Mouse (Mus musculus) CD4-positive helper T cell, adult 2 months (primary cell): Measurements from ENCODE around the gene Tspan6.

ENCODE experiments used
- DNase-seq: peaks from one replicate; pipeline ENCODE4 v3.0.0-alpha.2; 2012; ENCODE audit warnings: low read depth, missing footprints, low spot score

Tspan6 gene

DNA sequence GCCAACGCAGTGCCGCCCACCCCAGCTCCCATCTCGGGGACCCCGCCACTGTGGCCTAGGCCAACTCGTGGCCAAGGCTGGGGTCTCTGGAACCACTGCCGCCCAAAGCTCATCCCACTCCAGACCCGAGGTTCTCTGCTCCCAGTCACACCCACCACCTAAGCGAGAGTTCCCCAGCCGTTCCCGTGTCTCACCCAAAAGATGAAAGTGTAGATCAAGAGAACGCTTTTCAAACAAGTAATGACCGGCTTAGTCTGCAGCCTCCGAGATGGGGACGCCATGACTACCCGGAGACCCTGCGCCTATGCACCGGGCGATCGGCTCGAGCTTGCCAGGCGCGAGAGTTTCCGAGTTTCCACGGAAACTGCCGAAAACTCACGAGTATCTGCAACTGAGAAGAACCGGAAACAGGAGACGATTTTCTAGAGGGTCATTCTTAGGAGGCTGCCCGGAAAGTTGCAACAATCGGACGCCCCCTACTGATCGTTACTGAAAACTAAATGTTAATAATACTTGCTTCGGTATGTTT is at the start of gene Tspan6:
Gene Tspan6, minus strand, starts transcription at position 416 of the 529 bp plus-strand sequence.
- DNase-seq, result peak; percentile 74

DNA sequence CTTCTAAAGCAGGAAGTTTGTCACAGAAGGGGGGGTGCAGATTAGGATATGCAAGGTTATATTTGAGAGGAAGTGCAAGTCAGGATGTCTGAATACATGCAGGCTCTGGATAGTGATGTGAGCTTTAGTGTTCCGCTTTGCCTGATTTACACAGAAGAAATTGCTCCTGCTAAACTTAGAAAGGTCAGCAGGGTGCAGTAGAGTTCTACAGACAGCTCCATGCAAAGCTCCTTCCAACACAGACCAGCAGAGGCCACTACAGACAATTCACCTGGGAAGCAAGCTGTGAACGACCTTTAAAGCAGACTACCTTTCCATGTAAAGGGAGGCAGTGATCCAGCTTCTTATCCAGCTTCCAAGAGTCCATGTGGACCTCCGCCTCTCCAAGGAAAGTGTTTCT is 49.2 kb upstream of the Tspan6 start:
- DNase-seq, result peak; percentile 52

DNA sequence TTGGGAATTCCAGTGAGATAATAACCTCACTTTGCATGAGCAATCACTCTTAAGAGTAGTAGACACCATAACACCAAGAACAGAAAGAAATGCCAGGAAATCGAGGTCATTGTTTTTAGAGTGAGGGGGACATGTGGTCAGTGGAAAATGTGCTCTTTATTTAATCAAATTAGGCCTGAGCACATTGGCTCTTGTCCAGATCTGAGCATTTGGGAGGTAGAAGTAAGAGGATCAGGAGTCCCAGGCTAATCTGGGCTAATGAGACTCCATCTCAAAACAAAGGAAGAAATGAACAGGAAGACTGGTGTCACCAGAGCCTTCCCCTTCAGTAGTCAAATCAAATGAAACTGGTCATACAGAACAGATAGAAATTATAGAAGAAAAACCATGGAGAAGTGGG is 41.3 kb upstream of the Tspan6 start:
- DNase-seq, result no peak

DNA sequence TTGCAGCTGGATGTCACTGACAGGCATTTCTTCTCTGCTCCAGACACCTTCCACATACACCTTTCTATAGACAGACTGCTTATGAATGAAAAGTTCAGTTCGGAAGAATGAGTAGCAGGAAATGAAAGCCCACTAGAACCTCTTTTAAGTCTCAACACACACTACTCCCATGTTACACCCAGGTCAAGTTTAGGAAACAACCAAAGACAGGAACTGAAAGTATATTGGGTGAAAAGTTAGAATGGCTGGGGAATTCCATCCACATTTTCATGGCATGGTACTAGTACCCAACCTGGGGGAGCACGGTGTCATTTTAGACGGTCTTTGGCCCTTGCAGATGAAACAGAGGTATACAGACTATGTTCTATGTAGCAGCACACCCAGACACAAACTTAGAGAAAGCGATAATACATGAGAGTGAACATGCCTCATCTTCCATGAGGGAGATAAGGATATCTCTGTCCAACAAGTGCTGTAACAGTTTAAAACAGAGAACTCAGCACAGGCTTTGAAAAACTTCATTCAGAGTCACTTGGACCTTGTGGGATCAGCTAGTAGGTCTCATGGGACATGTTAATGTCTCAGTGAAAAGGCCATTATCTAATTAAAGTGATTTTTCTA is 38.5 kb upstream of the Tspan6 start:
- DNase-seq, result no peak

DNA sequence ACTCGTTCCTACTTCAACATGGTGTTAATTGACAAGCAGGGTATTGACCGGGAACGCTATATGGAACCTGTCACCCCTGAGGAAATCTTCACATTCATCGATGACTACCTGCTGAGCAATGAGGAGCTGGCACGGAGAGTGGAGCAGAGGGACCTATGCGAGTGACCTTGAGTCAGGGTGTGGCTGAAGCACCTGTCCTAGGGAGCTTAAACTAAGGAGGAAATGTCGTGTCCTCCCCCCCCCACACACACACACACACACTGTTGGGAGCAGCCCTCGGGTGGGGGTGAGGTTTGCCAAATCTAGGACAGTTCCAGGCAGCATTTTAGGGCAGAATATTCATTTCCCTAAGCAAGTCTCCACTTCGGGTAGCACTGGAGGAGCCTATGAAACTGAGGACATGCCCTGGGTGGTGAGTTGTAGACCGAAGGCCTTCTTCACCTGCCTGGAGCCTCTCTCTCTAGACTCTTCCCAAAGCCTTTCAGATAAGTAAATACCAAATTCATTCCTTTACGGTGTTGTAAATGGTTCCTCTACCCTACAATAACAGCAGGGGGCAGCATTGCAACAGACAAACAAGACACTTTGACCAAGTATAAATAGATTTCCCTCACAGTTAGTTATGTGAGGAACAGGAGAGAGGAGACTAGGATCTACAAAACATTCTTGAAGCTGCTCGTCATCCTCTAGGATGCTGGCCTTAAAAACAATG is 33.2 kb upstream of the Tspan6 start:
- peak; percentile 26 for DNase-seq

DNA sequence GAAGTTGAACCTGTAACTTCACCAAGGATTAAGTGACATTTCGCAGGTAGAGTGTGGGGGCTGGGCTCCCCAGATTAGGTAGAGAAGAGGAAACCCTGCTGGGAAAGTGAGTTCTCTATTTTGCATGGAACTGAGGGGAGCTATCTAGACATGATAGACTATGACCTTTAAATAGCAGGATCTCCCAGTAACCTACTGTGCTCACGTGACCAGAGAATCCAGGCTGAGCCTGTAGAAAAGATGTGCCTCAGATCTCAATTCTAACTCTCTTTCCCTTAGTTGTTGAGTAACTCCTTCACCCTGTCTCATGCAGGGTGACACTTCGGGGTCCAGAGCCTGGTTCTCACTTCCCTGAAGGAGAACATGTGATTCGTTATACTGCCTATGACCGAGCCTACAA is 28.5 kb upstream of the Tspan6 start:
- DNase-seq, result no peak

DNA sequence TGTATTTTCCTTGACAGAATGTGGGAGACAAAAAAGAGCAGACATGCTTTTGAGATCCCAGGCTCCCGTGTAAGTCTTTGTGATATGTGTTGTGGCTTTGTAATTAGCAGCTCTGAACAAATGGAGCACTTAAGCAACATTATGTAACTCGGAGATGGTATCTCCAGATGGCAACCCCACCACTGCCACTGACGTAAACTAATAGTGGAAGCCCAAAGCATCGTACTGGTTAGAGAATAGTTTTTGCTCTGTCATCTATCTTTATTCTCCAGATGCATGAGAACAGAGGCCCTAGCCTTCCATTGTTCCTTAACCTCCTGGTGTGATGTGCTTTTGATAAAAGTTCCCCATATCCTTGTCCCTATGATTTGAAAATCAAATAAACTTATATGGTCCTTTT is 23.0 kb upstream of the Tspan6 start:
- no peak for DNase-seq

DNA sequence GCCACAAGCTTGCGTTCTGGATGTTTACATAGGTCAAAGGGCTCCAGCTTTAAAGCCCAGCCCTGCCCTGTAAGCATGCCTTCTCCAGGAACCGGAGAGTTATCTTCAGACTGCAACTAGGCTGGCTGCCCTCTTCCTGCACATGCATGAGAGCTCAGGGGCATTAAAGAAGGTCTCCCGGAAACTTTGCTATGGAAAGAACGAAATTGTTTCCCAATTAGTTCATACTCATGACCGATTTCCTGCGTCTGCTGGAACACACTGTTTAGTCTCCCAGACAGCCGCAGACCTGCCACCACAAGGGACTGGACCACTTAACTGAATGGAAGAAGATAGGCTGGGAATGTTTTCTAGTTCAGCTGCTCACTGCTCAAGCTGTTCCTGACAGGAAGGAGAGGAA is 16.0 kb upstream of the Tspan6 start:
- no peak for DNase-seq

DNA sequence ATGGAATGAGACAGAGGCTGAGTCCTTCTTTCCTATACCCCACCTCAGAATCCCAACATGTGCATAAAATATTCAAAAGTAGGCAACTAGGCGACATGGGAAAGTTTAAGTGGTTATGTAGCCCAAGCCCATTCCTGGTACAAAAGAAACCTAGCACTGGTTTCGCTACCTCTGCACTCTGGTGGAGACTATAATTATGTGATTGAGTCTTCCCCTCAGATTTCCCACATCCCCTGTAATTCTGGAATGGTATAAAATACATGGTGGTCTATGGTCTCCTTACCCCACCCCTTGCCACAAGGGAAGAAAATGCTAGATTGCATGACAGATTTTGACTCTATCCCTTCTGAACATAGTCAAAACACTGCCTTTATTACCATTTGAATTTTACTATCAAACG is 14.8 kb upstream of the Tspan6 start:
- no peak for DNase-seq

DNA sequence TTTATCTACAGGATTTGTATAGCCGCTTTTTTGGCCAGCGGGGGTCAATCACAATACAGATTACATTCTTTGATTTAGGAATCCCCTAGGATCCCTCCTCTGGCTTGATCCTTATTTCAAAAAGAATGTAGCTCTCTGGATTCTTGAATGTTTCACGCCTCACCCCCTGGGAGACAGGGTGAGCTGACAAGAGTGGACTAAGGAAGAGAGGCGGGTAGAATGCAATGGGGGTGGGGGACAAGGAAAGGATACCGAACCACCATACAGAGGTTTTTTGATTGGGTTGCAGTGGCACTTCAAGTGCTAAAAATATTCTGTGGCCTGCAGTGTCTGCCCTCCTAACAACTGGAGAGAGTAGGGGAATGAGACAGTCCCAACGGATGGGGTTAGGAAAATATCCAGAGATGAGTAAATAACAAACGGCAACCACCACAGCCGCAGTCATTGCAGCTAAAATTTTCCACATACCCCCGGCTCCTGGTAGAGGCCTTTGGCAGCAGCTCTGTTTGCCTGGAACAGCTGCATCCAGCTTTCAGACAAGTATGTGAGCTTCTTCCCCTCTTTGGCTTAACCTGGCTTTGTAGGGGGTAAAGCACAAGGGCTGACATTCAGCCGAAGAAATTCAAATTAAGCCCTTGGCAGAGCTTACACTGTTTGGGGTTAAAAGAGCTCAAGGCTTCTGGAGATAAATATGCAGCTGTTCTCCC is 13.3 kb upstream of the Tspan6 start:
- no peak for DNase-seq

DNA sequence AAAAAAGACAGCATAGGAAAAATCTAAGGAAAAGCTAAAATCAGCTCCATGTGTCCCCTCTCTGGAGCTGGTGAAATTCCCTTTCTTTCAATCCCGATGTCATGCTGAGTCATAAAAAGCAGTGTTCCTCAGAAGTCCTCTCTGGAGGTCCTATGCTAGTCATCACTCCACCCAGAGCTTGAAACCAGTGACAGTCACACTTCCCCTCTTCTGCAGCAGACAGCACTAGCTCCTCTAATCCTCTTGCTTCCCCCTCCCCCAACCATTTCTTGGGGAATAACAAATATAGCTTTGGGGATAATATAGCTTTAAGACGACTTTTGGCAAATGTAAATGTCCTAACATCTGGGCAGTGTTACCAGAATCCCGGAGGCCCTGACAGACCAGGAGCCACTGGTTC is 10.0 kb upstream of the Tspan6 start, which contains the start of gene Srpx2:
Gene Srpx2, plus strand, starts transcription at position 166 of the 400 bp plus-strand sequence.
- DNase-seq, result no peak

DNA sequence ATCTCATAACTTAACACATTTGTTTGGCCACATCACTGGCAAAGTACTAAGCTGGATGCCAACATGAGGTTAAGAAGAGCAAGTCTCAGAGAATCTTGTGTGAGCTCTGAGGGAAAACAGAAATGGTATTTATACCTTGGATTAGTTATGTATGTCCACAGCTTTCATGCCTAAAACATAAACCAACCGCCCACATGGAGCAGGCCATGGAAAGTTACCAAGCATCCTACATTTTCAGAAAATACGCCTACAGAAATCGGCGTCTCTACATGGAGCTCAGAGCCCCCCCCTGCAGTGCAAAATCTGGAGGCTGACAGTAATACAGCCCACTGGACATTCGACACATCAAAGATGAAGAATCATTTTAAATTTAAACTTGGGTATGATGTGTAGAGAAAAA is 10.1 kb downstream of the Tspan6 start:
- no peak for DNase-seq

DNA sequence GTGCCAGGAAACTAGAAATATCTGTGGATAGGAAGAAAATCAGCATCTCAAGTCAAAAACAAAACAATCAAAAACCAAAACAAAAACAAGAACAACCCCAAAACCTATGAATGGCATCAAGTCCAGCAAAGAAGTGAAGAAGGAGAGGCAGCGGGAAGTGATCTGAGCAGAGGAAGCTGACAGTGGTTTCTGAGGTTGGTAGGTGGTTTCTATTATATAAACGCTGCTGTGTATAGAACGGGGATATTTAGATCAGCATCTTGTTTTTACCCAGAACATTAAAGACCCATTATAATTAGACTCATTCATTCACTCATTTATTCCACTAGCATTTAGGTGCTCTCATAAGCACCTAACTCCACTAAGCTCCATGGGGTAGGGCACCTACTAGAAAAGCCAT is 10.9 kb downstream of the Tspan6 start:
- DNase-seq, result peak; percentile 9

DNA sequence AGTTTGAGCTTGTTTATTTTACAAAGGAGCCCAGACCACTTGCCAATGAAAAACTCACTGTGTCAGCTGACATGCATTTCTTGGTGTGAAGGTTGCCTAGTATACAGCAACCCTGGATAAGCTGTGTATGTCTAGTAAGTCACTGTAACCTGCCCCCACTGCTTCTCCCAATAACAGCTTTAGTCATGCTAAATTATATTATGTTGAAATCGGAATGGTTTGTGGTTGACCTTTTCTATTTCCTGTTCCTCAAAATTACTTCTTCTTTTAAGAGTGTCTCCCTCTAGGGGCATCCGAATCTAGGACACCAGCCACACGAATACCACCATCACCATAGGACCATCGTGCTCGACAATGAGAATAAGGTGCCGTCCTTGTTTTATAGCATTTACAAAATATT is 28.5 kb downstream of the Tspan6 start:
- no peak for DNase-seq

DNA sequence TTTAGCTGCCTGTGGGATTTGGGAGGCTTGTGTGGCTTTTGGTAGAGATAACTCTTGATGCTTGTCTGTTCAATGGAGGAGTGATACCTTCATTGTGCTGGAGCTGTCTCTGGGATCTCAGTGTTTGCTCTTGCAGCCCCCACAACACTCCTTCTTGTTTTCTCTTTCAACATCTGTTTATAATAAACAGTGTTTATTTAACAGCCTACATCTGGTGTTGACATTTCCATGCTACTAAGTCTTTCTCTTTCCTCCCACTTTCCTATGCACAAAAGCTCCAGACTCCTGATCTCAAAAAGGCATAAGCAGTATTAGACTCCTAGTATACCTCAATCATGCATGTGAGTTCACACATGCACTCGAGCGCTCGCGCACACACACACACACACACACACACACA is 44.6 kb downstream of the Tspan6 start:
- DNase-seq, result no peak

DNA sequence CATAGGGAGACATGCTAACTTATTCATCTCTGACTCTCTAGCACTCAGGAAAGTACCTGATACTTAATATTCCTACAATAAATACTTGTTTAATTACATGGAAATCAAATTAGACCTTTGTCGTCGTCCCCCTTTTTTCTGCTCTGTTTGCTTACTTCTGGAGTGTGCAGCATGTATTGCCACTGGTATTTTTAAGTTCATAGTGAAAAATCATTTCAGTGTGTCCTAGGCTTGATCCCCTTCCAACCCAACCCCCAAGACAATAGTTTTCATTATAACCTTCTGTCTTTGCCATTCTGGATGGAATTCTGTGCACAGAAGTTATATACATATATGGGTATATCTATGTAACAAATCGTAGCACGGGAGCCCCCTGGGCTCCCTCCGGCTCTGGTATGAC is 47.5 kb downstream of the Tspan6 start, which contains the start of gene Tnmd:
Gene Tnmd, plus strand, starts transcription at position 301 of the 400 bp plus-strand sequence.
- no peak for DNase-seq
